Mouse (Mus musculus) brain, embryonic 14.5 days (tissue): ENCODE measurements around the gene Adamts14.

Experiments used
- CTCF ChIP-seq: fragments of 200-500 bp; IDR thresholded peaks from 2 replicates; pipeline ENCODE4 v1.5.1; 2012; ENCODE audit warnings: inconsistent platforms, mild to moderate bottlenecking, moderate library complexity, borderline replicate concordance; ENCODE audit not compliant: insufficient read depth, insufficient read length; ENCODE audit errors: extremely low read depth
- POLR2A ChIP-seq: fragments of 200-500 bp; IDR thresholded peaks from 2 replicates; pipeline ENCODE4 v1.6.1; 2012; ENCODE audit warnings: mild to moderate bottlenecking, inconsistent platforms, borderline replicate concordance; ENCODE audit not compliant: poor library complexity, insufficient read depth, insufficient read length, severe bottlenecking; ENCODE audit errors: extremely low read depth

- TF ChIP-seq CTCF (no peak), POLR2A (no peak)
Measured at GRCm38 (mm10) chr10:61176221-61176790, 96.9 kb downstream of the Adamts14 start.
